Mouse (Mus musculus): ENCODE results near the gene Ap4b1.
"Not testable (repeated sequence)": the region's sequence is repeated elsewhere in the genome, so short reads cannot be mapped to it uniquely, and the experiment has no call there.

Gene Ap4b1

DNA sequence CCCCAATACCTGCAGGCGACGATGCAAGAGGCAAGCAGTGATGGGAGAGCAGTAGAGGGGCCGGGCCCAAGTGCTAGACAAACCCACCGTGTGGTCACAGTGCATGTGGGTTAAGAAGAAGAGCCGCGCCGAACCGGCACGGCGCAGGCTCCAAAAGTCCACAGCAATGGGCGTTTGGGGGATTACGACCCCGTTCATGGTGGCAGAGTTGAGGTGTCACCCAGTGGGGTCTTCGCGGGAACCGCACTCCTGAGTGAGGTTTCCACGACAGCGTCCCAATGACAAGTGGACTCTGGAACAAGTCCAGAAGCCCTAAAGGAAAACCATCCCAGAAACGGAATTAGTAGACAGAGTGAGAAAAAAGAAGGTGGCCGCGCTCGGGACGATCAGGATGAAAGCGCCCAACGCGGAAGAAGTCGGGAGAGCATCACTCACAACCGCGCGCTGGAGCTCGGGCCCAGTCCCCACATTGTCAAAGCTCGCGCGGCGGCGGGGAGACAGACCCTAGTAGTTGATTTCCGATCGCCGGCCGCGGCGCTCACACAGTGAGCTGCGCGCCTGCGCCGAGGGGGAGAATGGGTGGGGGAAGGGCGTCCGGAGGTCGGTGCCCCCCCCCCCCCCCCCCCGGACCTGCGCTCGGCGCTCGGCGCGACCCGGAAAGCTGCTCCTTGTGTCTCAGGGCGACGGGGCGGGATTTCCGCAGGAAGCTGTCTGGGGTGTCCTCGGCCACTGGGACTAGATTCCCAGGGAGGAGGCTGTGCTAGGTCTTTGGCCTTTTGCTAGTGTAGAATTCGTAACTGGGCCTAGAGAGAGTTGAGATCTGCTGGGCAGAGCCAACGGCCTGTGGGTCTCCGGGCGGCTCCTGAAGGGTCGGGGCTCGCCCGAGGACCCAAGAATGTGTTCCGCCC, at the start of gene Ap4b1, which contains the start of the genes Dclre1b and Gm43064:
TSS of gene Ap4b1 (plus strand) at position 630 of the 908 bp plus-strand sequence.
TSS of gene Dclre1b (minus strand) at position 554 of the 908 bp plus-strand sequence.
TSS of gene Gm43064 (plus strand) at position 683 of the 908 bp plus-strand sequence.
- DNase-seq: peak; percentile 95

DNA sequence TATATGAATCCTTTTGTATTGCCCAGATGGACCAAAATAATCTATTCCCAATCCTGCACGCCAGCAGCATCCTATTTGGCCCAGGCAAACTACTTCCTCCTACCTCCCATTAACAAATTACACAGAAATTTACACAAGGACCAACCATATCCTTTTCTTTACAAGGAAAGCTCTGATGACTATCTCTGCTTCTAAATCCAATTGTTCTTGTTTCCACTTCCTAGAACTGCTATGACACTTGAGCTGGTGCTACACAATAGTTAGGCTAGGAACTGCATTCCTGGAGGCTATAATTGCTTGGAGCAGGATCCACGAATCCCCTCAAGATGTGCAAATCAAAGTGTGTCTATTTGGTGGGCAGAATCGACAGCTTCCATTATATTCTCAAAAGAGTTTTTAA, 42.5 kb upstream of the Ap4b1 start:
- DNase-seq: no peak

DNA sequence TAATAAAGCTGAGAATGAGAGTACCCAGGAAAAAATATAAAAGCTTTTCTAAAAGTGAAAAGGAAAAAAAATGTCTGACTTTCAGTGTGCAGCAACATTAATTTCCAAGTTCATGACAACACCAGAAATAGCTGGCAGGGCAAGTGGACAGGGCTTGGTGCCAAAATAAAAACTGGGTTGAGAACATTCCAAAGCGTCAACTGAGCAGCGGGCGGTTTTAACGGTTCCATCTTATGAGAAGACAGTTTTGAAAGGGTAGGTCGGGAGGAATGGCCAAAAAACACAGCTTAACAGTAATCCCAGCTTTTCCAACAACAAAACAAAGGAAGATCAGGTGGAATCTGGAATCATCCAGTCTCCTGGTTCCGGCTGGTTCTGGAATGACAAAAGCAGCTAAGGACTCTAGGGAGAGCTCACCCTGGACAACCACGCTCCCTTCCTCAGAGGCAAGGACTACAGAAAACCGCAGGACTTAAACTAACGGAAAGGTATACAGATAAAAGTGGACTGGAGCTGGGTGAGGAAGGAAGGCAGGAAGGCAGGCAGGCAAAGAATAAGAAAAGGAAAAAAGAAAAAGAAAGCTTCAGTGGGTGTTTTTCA, 37.7 kb upstream of the Ap4b1 start:
- peak; percentile 81 for DNase-seq

DNA sequence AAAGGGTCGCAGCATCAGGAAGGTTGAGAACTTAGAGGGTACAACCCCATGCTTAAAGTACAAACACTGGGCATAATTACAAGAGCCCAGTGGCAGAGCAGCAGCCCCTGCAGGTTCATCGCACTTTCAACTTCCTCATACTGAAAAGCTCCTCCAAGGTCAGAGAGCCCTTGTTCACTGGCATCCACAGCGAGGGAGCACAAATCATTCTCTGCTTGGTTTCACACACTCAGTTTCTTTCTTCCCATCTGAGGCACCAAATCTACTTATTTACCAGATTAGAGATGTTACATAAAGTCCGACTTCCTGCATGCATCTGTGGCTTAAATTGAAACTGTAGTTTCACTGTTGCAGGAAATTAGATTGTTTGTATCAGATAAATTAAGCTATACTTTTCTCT, 36.5 kb upstream of the Ap4b1 start:
- peak; percentile 40 for DNase-seq

DNA sequence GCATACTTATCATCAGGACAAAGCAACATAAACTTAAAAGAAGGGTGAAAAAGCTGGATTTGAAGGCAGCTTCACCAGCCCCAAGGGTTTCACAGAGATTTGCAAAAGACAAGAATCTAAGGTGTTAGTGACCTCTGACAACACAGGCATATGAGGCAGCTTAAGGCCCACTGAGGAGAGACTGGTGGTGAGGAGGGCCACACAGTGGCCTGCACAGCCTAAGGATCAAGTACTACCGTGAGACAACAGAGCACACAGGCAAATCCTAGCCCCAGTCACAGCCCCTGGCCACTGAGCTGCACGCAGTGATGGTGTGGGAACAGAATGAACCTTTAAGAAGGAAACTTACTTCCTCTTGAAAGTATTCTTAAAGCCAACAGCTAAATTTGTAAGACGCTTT, 35.8 kb upstream of the Ap4b1 start:
- no peak for DNase-seq

DNA sequence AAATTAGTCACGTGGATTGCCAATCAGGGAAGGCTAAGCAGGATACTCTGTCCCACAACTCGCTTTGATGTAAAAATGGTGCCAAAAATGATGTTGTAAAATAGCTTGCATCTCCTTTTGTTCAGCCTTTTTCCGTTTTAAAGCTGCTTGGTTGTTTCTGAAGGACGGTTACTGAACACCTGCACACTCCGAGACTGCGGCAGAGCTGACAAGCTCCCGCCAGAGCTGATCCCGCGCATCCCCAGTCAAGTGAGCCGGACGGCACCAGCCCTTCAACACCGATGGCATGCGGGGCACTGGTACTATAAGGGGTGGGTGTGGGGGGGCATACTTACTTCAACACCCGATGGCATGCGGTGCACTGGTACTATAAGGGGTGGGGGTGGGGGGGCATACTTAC, 35.3 kb upstream of the Ap4b1 start:
- DNase-seq: no peak

DNA sequence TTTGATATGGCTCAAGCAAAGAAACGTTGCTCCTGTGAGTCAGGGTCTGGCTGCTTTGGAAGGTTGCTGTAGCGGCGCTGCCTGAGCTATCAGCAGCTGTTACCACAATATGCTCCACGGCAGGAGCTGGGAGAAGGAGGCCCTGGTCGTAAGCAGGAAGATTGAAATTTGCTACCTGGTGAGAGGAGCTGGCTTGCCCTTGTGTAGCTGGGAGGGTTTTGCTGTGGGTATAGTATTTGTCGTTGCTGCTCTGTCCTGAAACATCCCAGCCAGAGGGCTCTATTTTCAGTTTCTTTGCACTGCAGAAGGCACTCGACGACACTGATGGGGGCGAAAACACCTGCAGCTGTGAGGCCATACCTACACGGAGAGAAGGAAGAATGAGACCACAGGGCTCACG, 31.4 kb upstream of the Ap4b1 start:
- DNase-seq: no peak

DNA sequence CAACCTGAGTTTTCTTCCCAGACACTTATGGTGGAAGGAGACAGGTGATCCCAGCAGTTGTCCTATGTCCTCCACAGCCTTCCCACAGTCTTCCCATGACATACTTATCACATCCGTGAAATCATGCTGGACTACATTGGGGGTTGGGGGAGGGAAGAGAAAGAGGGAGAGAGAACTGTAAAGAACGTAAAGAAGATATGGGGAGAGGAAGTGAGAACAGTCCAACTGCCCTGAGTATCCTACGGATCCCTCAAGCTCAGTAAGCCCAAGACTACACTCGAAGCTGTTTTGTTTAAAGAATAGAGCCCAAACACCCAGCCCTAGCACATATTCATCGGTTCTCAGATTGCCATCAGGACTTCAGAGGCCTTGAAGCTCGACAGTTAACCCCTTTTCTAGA, 30.7 kb upstream of the Ap4b1 start:
- DNase-seq: no peak

DNA sequence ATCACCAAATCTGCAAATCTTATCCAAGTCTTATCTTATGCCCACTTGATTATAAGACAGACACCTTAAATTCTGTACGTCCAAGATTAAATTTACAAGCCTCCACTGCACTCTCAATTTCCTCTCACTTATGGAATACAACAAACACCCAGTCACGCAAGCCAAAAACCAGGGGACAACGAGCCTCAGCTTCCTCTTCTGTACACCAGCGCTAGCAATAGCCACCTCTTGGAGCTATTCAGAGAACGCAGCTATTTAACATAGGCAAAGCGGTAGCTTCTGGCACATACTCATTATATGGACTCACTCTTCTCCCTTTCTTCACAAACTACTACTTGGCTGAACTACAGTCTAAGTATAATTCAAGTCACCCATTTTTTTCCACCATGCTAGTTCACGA, 30.1 kb upstream of the Ap4b1 start:
- DNase-seq: no peak

DNA sequence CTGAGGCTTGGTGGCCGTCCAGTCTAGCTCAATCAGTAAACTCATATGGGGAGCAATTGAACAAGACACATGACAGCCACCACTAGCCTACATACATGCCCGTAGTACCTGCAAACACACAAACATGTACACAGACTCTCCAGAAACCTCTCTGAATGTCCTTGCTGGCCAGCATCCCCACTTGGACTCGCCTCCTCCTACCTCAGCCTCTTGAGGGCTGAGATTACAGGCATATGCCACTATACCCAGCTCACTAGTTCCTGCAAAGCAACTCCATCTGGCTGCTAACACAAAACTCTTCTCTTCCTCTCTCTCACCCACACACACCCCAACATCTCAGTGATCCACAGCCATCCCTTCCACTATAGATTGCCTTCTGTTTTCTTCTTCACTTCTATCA, 29.0 kb upstream of the Ap4b1 start:
- no peak for DNase-seq

DNA sequence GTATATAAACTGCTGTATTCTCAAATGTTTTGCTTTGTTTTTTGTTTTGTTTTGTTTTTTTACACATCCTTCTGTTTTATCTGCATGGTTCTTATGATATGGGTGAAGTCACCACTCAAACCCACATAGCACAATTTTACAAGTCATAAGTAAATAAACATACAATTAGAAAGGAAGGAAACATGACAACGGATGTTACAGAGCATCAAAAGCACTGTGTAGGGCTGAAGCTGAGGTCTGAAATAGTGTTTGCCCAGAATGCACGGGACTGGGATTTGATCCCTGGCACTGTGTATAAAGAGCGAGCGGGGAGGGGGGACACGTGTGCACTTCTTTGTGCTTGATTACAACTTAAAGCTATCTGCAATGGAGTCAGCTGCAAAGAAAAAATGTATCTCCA, 28.5 kb upstream of the Ap4b1 start:
- DNase-seq: no peak

DNA sequence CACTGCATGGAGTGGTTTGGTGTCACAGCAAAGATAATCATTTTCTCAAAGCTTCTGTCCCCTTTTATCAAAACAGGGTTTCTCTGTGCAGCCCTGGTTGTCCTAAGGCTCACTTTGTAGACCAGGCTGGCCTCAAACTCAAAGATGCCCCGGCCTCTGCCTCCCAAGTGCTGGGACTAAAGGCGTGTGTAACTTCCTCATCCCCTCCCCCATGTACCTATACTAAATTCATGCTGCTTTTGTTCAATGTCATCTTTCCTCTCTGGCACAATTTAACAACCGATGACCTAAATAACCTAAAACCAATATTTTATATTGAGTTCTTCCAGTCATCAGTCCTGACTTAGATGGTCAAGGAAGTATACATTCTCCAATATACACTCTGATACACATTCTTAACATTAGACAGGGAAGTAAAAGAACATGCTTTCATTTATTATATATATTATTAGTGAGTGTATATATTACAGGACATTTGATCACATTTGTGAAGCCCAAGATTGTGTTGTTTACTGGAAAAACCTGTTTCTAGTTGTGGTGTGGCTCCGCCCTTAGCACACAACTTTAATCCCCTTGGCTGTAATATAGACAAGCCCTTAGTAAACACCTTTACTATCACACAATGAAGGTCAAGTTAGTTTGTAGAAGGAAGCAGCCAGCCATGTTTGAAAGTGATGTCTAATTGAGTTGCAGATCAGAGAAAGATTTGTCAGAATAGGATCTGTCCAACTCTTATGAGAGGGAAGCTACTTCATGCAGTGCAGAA, 26.3 kb upstream of the Ap4b1 start:
- DNase-seq: no peak

DNA sequence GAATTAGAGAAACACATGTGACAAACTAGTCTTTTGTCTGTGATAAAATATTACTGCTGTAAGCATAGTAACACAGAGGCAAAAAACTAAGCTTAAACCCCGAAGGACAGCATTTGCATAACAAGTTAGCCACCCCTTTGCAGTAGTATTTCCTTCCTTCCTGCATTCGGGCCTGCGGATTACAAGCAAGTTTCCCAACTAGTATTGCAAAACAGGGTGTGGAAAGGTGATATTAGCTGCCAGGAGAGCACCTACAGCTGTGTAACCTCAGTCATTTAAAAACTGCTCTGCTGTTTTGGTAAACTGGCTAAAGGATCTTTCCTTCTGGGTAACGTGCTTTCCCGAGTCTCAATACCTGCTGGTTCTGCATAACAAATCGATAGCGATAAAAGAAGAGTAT, 22.1 kb upstream of the Ap4b1 start:
- DNase-seq: no peak

DNA sequence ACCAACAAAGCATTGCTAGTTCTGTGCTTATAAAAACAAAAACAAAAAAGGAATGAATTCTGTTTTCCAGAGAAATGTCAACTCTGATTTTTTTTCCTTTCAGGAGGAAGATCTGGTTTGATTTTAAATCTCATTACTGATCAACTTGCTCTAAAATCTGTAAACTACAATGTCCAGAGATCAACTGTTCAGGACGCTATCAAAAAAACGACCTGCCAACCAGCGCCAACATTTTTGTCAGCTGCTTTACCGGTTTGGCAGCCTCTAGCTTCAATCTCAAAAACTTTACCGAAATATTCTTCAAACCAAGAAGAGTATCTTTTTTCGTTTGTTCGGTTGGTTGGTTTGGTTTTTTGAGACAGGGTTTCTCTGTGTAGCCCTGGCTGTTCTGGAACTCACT, 20.2 kb upstream of the Ap4b1 start:
- DNase-seq: no peak

DNA sequence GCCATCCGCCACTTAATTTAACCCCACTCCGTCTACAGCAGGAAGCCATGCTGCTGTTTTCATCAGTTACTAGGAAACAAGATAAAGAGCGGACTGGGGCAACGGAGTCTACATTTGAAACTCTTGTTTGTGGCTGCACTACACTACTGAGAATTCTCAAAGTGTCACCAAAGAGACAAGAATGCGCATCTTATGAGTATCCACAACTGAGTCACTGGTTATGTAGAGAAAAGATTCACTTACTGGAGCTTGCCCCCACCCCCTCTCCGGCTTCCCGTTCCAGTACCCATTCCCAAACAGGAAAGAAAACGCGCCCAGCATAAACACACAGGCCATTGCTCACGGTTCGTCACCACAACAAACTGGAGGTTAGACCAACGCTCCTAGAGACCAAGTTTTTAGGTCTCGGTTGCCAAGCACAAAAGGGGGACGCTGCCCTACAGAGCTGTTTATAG, 19.4 kb upstream of the Ap4b1 start:
- peak; percentile 62 for DNase-seq

DNA sequence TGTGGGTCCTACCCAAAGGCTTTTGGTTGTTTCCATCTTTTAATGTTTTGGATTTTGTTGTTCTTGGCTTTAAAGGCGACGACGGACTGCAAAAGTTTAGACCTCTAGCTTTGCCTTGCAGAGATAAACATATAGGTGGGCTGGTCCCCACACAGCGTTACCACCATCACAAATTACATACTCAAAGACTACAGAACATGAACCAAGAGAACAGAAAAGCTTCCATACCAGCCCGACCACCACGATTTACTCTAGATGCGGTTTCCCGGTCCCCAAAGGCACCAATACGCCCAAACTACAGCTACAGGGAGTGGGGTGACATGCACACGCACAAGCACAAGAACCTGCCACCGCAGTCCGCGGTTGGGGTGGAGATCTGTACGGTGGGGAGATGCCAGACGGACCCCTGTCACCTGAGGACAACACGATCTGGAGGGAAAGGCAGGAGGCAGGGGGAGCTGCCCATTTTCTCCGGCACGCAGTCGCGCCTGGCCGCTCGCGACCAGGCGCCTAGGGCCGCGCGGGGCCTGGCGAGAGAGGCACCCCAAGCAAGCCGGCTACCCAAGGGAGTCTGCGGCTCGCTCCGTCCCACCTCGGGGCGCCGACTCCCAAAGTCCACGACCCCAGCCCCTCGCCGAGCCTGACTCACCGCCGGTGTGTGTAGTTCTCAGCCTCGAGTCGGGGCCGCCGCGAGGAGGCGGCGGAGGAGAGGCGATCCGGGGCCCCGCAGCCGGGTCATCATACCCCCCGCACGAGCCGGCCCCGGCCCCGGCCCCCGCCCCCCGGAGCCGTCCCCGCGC, 18.8 kb upstream of the Ap4b1 start:
- peak; percentile 60 for DNase-seq

DNA sequence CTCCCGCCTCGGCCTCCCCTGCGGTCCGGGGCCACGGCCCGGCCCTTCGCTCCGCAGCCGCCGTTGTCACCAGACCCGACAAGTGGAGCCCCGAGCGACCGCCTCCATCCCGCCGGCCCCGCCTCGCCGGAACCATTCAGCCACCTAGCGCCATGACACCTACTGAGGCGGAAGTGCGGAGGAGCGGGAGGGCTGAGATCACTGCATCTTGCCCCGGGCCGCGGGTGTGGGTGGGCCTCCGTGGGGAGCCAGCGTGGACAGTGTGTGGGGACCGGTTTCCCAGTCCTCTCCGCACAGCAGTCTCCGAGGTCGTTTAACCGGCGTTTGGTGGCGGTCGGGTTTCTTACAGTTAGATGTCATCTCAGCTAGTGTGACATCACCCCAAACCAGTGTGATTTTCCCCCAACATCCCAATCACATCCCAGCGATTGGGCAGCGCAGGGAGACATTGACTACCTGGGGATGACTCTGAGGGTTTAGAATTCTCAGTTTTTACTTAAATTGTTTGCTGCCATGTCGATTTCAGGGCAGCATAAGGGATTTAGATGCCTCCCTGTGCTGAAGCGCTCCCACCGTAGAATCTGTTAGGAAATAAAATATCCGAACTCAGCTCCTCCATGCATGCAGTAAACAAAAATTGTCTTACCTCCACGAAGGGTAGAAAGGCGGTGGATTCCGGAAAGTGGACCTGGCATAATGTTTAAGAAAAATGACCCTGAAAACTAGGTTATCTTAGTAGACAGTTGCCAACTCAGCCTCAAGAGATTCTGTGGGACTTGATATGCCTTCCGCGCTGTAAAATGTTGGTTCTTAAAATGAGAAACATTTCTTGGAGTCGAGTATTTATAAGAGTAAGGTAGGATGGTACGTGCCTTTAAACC, 17.9 kb upstream of the Ap4b1 start, which contains the start of gene Hipk1:
TSS of gene Hipk1 (minus strand) at position 334 of the 881 bp plus-strand sequence.
- DNase-seq: peak; percentile 96

DNA sequence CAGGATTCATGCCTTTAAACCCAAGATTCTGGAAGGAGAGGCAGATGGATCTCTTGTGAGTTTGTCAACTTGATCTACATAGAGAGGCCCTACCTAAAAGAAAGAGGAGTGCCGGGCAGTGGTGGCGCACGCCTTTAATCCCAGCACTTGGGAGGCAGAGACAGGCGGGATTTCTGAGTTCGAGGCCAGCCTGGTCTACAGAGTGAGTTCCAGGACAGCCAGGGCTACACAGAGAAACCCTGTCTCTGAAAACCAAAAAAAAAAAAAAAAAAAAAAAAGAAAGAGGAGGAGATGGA, 17.3 kb upstream of the Ap4b1 start:
- DNase-seq: not testable (repeated sequence)

DNA sequence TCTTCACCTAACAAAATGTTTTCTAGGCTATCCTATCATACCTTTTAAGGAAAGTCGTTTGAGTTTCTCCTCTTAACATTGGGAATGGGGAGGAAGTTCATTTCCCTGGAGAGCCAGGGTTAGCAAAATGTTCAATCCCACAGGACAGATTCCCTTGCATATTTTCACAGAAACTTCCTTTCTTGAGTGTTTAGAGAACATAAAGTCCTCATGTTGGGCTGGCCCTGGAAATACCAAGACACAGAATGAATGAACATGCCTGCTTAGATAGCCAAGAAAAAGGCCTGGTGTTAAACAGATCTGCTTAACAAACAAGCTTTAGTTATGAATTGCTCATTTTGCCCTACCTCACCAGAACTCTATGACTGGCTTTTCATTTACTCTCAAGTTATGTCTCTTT, 16.8 kb upstream of the Ap4b1 start:
- DNase-seq: no peak

DNA sequence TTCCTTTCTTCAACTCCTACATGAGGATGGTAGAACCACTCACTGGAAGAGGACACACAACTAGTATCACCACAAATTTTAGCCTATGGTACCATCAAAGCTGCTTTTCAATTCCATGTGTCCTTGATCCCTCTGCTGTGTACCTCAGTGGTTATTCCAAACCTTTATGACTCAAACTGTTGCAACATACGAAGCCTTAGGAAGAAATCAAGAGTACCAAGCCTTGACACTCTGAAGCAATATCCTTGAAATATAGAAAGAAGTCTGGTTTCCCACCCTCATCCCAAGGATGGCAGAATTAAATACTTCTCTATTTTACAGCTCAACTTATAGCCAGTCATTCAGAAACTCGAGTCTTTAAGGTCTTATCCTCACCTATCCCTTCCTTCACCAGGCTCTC, 12.9 kb upstream of the Ap4b1 start:
- no peak for DNase-seq

DNA sequence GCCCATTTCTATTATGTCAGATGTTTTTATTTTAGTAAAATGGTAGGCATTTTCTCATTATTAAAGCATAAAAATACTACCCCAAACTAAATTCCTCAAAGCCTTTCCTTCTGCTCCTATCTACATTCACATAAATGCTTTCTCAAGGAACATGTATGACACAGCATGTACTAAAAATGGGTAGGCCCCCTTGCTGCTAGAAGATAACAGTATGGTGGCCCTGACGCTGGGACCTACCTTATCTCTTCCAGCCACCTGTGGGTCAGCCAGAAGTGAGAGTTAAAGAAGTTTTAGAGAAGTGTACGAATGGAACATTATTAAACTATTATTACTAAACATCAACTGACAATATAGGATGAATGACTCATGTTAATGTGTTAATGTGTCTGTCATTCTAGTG, 9.8 kb upstream of the Ap4b1 start:
- DNase-seq: no peak

Measured in kidney, postnatal 10 days (tissue).